Mouse (Mus musculus) heart, embryonic 11.5 days (tissue): ENCODE results near the gene Exosc1. TPM values are rescaled to one million over a fixed set of nuclear protein-coding genes. Genes with fewer than 3 reads are reported as not detected.
"Not testable (repeated sequence)": the region's sequence is repeated elsewhere in the genome, so short reads cannot be mapped to it uniquely, and the experiment has no call there.

Source experiments
- ATAC-seq: fragments of 200-750 bp; cut with Nextera tagmentation; replicated peaks from 2 replicates; pipeline ENCODE4 v1.8.0; 2017; ENCODE audit warnings: moderate library complexity; ENCODE audit not compliant: insufficient number of reproducible peaks, low FRiP score, low TSS enrichment
- H3K27ac ChIP-seq: fragments of 300-500 bp; sonication (generic); 2 replicates; pipeline ENCODE4 v1.5.1; 2014; ENCODE audit warnings: mild to moderate bottlenecking, low read depth, low read length
- H3K27me3 ChIP-seq: fragments of 300-500 bp; sonication (generic); 2 replicates; pipeline ENCODE4 v1.6.1; 2014; ENCODE audit warnings: mild to moderate bottlenecking, low read length, mixed read lengths; ENCODE audit not compliant: control insufficient read depth, insufficient read depth
- H3K36me3 ChIP-seq: fragments of 300-500 bp; sonication (generic); 2 replicates; pipeline ENCODE4 v1.6.1; 2014; ENCODE audit warnings: mild to moderate bottlenecking, low read length, moderate library complexity, mixed read lengths; ENCODE audit not compliant: control insufficient read depth, insufficient read depth
- H3K4me1 ChIP-seq: fragments of 300-500 bp; sonication (generic); 2 replicates; pipeline ENCODE4 v1.6.1; 2014; ENCODE audit warnings: low read length; ENCODE audit not compliant: control insufficient read depth, insufficient read depth
- H3K4me2 ChIP-seq: fragments of 300-500 bp; sonication (generic); 2 replicates; pipeline ENCODE4 v1.6.1; 2014; ENCODE audit warnings: mild to moderate bottlenecking, moderate library complexity
- H3K4me3 ChIP-seq: fragments of 300-500 bp; sonication (generic); 2 replicates; pipeline ENCODE4 v1.5.1; 2014; ENCODE audit warnings: low read depth, low read length
- H3K9ac ChIP-seq: fragments of 300-500 bp; sonication (generic); 2 replicates; pipeline ENCODE4 v1.6.1; 2014; ENCODE audit warnings: mild to moderate bottlenecking, low read depth, low read length, moderate library complexity
- H3K9me3 ChIP-seq: fragments of 300-500 bp; sonication (generic); replicated peaks from 2 replicates; pipeline ENCODE4 v1.6.1; 2016; ENCODE audit warnings: low read length; ENCODE audit not compliant: control insufficient read depth
- WGBS: fragments of 180-500 bp; shearing (Covaris S2); extraction: QIAGEN DNeasy Blood & Tissue Kit; methylation state at CpG from one replicate; pipeline ENCODE4 v1.1.7; 2014; ENCODE audit not compliant: insufficient replicate concordance; 5-methylcytosine and 5-hydroxymethylcytosine counted together
- polyA plus RNA-seq: library from polyadenylated mRNA; unstranded; fragments of >200 nt; fragmentation: Nextera tagmentation; extraction: Ambion mirVana; gene quantifications from 2 replicates; pipeline ENCODE4 v1.2.1, GENCODE M21; 2014

The Exosc1 gene
- polyA plus RNA-seq, 1 experiment from 2014 or later = 54.8 TPM

DNA sequence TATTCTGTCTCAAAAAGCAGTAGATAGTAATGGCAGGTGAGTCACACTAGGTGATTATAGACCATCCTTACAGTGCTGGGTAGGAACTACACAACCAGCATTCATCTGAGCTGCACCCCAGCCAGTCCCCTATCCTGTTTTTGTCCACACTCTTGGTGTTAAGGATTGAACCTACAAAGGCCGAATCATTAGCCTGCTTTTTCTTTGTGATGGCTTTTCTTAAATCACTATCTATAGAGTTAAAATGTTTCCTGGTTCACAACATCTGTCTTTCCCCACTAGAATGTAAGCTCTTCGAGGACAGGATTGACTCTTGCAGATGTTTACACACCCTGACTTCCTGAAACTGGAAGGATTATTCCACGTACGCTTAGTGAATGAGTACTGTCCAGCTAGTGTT lies 13.8 kb downstream of the Exosc1 start:
- H3K27ac ChIP-seq = no peak overlapping the region
- H3K4me1 ChIP-seq = 0 out of 2 replicates have a peak, but pooled peaks cover 3% of the 10 kb centered on the region
- H3K36me3 ChIP-seq = peaks cover 34% of the 10 kb centered on the region
- WGBS = 72% methylated on average over 4 of the region's 4 CpGs
- no peaks in the 10 kb centered on the region for H3K9me3 ChIP-seq
- H3K4me2 ChIP-seq = no peak overlapping the region
- H3K9ac ChIP-seq = no peak overlapping the region
- no peak overlapping the region; the same call in 1 of the 2 replicates for H3K4me3 ChIP-seq
- no peak for ATAC-seq
- H3K27me3 ChIP-seq = no peaks in the 10 kb centered on the region

DNA sequence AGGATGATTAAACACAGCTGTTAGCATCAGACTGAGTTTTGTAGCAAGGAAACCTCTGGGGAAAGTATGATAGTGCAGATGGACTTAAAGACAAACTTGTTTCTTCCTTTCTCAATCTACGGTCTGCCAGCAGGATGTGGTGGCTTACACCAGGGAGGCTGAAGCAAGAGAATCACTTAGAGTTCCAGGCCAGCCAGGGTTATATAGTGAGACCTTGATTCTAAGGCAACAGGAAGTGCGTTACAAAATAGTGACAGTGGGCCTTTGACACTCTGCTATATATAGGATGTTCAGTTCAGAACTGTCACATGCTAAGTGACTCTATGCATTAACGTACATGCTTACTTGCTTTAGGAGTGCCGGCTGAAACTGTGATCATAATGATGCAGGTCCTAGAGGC lies 16.4 kb downstream of the Exosc1 start:
- Histone ChIP-seq H3K4me2 (no peak overlapping the region), H3K4me3 (no peak overlapping the region), H3K4me1 (peaks cover 16% of the 10 kb centered on the region), H3K27me3 (no peaks in the 10 kb centered on the region), H3K9ac (no peak overlapping the region), H3K9me3 (no peaks in the 10 kb centered on the region), H3K36me3 (peaks cover 29% of the 10 kb centered on the region), H3K27ac (no peak overlapping the region)
- ATAC-seq = no peak
- 86% methylated on average over 4 of the region's 4 CpGs for WGBS

DNA sequence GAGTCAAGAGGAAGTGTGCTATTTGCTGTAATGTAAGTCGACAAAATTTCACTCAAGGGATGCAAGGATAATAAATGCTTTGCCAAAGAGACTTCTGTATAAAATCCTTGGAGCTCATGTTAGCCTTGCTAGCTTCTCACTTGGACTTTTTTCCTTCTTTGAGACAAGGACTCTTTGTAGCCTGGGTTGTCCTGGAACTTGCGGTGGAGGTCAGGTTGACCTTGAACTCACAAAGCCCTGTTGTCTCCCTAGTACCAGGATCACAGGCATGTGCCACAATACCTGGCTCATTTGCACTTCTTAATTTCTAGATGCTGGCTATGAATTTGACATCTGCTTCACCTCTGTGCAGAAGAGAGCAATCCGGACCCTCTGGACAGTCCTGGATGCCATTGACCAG lies 17.9 kb downstream of the Exosc1 start:
- H3K4me2 ChIP-seq = peak overlapping the region; percentile 91; the same call in 1 of the 2 replicates
- no peak overlapping the region for H3K9ac ChIP-seq
- no peaks in the 10 kb centered on the region for H3K27me3 ChIP-seq
- no peaks in the 10 kb centered on the region for H3K9me3 ChIP-seq
- H3K4me3 ChIP-seq = no peak overlapping the region
- H3K36me3 ChIP-seq = peaks cover 29% of the 10 kb centered on the region
- no peak overlapping the region for H3K27ac ChIP-seq
- H3K4me1 ChIP-seq = peaks cover 16% of the 10 kb centered on the region
- 76% methylated on average over 3 of the region's 3 CpGs for WGBS
- ATAC-seq = no peak

DNA sequence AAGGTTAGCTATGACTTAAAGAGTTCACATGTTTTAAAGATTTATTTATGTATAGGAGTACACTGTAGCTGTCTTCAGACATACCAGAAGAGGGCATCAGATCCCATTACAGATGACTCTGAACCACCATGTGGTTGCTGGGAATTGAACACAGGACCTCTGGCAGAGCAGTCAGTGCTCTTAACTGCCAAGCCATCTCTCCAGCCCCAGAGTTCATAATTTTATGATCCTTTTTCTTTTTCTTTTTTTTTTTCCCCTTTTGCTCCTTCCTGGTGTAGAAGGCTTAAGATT lies 18.7 kb downstream of the Exosc1 start:
- ATAC-seq, H3K27ac ChIP-seq, H3K27me3 ChIP-seq, H3K9me3 ChIP-seq, H3K9ac ChIP-seq: not testable (repeated sequence)
- Histone ChIP-seq H3K4me1 (peaks cover 16% of the 10 kb centered on the region), H3K36me3 (peaks cover 28% of the 10 kb centered on the region), H3K4me3 (peak overlapping the region; percentile 99), H3K4me2 (peak overlapping the region; percentile 91)

DNA sequence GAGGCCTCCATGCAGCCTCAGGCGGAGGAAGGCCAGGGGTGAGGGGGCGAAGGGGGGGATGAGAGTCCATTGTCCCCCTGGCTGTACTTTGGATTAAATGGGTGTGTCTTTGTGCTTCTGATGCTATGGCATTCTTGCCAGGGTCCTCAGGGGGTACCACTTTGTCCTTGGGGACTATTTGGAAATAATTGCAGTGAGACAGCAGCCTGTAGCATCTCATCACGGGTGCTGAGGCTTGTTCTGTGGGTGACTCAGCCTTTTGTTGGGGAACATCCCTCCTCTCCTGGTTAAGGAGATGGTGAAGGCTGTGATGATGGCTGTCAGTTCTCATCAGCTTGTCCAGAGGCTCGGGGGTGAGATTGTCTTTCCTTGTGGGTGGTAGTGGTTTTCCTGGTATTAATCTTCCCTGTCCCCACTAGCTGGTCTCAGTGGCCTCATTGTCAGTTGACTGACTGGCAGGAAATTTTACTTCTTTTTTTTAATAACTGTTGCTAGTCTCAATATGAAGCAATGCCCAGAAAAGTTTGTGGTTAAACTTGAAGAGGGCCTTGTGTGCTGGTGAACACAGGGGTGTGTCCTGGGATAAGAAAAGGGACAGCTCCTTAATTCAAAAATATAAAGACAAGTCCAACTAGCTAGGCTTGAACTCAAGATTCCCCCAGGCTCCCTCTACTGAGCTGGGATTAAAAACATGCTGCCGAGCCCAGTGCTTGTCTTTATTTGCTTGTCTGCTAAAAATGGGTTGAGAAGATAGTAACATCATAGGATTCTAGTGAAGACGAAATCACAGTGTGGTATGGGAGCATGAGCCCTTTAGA lies 19.2 kb downstream of the Exosc1 start:
- Histone ChIP-seq H3K27me3 (no peaks in the 10 kb centered on the region), H3K9me3 (no peaks in the 10 kb centered on the region), H3K9ac (peak overlapping the region; percentile 98), H3K4me1 (peaks cover 16% of the 10 kb centered on the region), H3K27ac (peak overlapping the region; percentile 35; the same call in 1 of the 2 replicates), H3K4me3 (peak overlapping the region; percentile 99), H3K4me2 (peak overlapping the region; percentile 91), H3K36me3 (peaks cover 22% of the 10 kb centered on the region)
- WGBS = 38% methylated on average over 6 of the region's 6 CpGs
- no peak for ATAC-seq

DNA sequence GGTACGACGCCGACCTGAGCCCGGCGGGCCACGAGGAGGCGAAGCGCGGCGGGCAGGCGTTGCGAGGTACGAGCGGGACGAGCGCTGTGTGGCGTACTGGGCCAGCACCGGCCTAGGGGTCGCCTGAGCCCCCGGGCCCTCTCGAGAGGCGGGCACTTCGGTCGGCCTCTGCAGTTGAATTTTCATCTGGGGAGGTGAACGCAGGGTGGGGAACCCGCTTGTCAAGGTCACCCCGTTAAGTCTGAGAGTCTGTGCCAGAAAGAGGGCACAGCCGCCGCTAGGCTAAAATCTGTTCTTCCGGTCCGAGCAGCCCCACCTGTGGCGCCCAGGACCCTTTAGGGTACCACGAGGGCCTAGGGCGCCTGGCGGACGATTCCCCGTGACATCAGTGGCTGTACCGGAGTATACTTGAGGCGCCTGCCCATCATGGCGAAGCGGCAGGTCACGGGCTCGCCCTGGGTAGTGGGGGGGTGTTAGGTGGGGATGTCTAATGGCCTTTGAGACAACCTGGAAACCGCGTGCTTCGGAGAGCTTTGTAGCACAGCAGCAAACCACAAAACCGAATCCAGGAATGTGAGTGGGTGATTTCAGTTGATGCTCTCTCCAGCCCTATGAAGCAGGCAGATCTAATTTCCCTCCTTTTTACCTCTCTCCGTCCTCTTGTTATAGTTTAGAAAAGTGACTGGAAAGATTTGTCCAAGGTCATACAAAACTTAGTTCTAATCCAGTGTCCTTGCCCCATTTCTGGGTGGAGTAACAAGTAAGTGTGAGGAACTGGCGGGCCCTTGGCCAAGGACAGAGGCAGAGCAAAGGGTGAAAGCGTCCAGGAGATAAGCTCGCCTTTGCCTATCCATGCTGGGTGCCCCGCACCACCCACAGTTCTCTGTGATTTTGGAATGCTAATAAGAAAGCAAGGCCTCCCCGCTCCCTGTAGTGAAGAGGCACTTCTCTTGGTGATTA lies 20.8 kb downstream of the Exosc1 start:
- H3K4me2 ChIP-seq = peak overlapping the region; percentile 91
- no peaks in the 10 kb centered on the region for H3K9me3 ChIP-seq
- ATAC-seq = peak; percentile 18; the same call in 1 of the 2 replicates
- H3K36me3 ChIP-seq = peaks cover 18% of the 10 kb centered on the region
- under 1% methylated on average over 53 of the region's 53 CpGs for WGBS
- H3K27ac ChIP-seq = peak overlapping the region; percentile 95
- H3K9ac ChIP-seq = peak overlapping the region; percentile 98
- peaks cover 16% of the 10 kb centered on the region for H3K4me1 ChIP-seq
- H3K27me3 ChIP-seq = no peaks in the 10 kb centered on the region
- peak overlapping the region; percentile 99 for H3K4me3 ChIP-seq

DNA sequence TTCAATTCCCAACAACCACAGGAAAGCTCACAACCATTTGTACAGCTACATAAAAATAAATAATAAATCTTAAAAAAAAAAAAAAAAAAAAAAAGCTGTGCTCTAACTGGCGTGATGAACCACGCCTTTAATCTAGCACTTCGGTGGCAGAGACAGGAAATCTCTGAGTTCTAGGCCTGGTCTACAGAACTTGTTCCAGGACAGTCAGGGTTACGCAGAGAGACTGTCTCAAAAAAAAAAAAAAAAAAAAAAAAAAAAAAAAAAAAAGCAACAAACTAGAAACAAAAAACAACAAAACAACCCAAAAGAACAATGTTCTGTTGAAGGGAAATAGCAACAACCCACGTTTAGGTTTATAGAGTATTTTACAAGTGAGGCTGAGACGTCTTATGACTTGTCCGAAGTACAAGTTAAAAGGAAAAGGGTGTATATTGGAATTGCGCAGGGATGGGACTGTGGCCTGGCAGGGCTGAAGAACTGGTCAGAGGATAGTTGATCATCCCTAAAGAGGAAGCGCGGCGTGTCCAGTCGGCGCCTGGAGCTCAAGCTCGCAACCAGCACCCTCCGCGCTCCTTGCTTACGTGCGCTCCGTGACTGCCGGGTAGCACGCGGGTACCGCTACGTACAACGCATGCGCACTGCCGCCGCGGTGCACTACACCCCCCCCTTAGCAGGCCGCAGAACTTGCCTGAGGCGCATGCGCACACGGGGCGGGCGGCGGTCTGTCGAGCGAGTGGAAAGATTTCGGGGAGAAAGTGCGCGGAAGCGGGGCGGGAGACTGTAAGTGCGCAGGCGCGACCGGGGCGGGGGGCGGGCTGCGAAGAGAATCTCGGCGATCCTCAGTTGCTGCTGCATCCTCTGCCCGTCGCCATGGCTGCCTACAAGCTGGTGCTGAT lies 21.8 kb downstream of the Exosc1 start, which contains the start of gene Pgam1:
Pgam1 (plus strand) TSS at position 746 of the 896 bp plus-strand sequence.
- WGBS = 4% methylated on average over 54 of the region's 54 CpGs
- Histone ChIP-seq H3K9ac (peak within 1 kb of the TSS; percentile 98), H3K9me3 (no peaks in the 10 kb centered on the region), H3K36me3 (peaks cover 10% of the 10 kb centered on the region), H3K27me3 (no peaks in the 10 kb centered on the region), H3K4me2 (peak within 1 kb of the TSS; percentile 91), H3K4me3 (peak within 1 kb of the TSS; percentile 99), H3K27ac (peak within 1 kb of the TSS; percentile 95), H3K4me1 (peaks cover 24% of the 10 kb centered on the region)
- ATAC-seq = peak; percentile 93

DNA sequence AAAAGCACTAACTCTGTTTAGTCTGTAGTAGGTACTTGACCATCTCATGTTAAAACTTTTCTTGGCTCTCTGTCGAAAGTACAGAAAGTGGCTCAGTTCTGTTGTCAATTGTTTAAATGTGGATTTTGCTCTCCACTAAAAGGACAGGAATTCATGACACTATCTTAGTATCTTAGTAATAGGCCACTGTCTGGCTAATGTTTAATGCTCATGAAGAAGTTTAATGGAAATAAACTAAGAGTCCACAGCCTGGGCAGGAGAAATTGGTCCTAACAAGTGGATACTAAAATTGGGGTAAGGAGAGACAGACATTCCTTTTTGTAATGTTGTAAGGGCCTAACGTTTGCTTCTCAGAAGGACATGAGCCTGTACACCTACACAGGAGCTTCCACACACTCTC lies 22.8 kb downstream of the Exosc1 start:
- H3K27ac ChIP-seq = no peak overlapping the region

More for the DNA sequence above, 22.8 kb downstream of the Exosc1 start:
- no peaks in the 10 kb centered on the region for H3K27me3 ChIP-seq
- ATAC-seq = no peak
- H3K9ac ChIP-seq = no peak overlapping the region
- H3K4me1 ChIP-seq = peaks cover 24% of the 10 kb centered on the region
- peaks cover 5% of the 10 kb centered on the region; the same call in 1 of the 2 replicates for H3K36me3 ChIP-seq
- no peaks in the 10 kb centered on the region for H3K9me3 ChIP-seq
- H3K4me2 ChIP-seq = no peak overlapping the region
- 83% methylated on average over 2 of the region's 2 CpGs for WGBS
- H3K4me3 ChIP-seq = no peak overlapping the region
